Mouse (Mus musculus): ENCODE results near the gene Gm32802. TPM values are rescaled to one million over a fixed set of nuclear protein-coding genes. Genes with fewer than 3 reads are reported as not detected.
A peak's percentile ranks its signal among the peaks of the same experiment; 100 is the strongest.
"Not testable (repeated sequence)": the region's sequence is repeated elsewhere in the genome, so short reads cannot be mapped to it uniquely, and the experiment has no call there.

The Gm32802 gene
- not detected in 2 replicates for polyA plus RNA-seq (2016; fragmentation: Nextera tagmentation; extraction: Ambion mirVana)

- no CpG with 5 or more reads among the region's 13 CpGs for WGBS
- not testable (repeated sequence) for ATAC-seq (ENCODE audit: low FRiP score, low read depth); H3K4me2 ChIP-seq (replicated peaks); H3K4me1 ChIP-seq; H3K9me3 ChIP-seq; H3K36me3 ChIP-seq; H3K27ac ChIP-seq (replicated peaks); H3K27me3 ChIP-seq; H3K9ac ChIP-seq (replicated peaks); H3K4me3 ChIP-seq
Measured at GRCm38 (mm10) chr10:118258388-118258787, at the start of gene Gm32802. TSS of gene Gm32802 (plus strand) at chr10:118258688.

GRCm38 (mm10) chr10:118215719-118216393, 42.6 kb upstream of the Gm32802 start:
- H3K27ac ChIP-seq (replicated peaks); H3K4me1 ChIP-seq; H3K27me3 ChIP-seq; H3K4me3 ChIP-seq; ATAC-seq (ENCODE audit: low FRiP score, low read depth); H3K9ac ChIP-seq (replicated peaks); H3K4me2 ChIP-seq (replicated peaks); H3K9me3 ChIP-seq; H3K36me3 ChIP-seq: not testable (repeated sequence)
- WGBS = 81% methylated on average over 3 of the region's 4 CpGs

- not testable (repeated sequence) for H3K4me3 ChIP-seq; H3K9me3 ChIP-seq; H3K27ac ChIP-seq (replicated peaks); H3K4me2 ChIP-seq (replicated peaks); H3K4me1 ChIP-seq; H3K9ac ChIP-seq (replicated peaks); ATAC-seq (ENCODE audit: low FRiP score, low read depth); H3K27me3 ChIP-seq; H3K36me3 ChIP-seq
- WGBS = no CpG with 5 or more reads among the region's 2 CpGs
Measured at GRCm38 (mm10) chr10:118227629-118228028, 30.9 kb upstream of the Gm32802 start.

- not testable (repeated sequence) for H3K9me3 ChIP-seq; ATAC-seq (ENCODE audit: low FRiP score, low read depth); H3K4me2 ChIP-seq (replicated peaks); H3K27me3 ChIP-seq; H3K9ac ChIP-seq (replicated peaks); H3K27ac ChIP-seq (replicated peaks); H3K36me3 ChIP-seq; H3K4me3 ChIP-seq; H3K4me1 ChIP-seq
- no CpG with 5 or more reads among the region's 5 CpGs for WGBS
Measured at GRCm38 (mm10) chr10:118232607-118233006, 25.9 kb upstream of the Gm32802 start.

DNA sequence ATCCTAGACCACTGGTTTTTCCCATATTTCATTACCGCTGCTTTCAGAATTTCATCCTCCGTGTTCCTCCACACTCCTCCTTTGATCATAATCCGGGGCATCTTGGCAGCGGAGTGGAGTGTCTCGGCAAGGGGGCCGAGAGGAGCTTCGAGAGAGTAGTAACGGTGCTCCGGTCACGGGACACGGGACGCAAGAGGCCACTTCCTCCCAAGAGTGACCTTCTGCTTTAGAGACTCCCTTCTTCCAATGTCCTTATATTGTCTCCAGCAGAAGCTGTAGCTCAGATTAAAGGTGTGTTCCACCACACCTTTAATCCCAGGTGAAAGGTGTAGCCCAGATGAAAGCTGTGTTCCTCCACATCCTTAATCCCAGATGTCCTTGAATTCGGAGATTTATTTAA, 17.8 kb upstream of the Gm32802 start, which contains the start of gene Gm32717:
Gene Gm32717 (minus strand): TSS at position 101 of the 400 bp plus-strand sequence.
- no CpG with 5 or more reads among the region's 13 CpGs for WGBS
- not testable (repeated sequence) for H3K27me3 ChIP-seq; H3K4me1 ChIP-seq; H3K36me3 ChIP-seq; ATAC-seq (ENCODE audit: low FRiP score, low read depth); H3K9me3 ChIP-seq; H3K4me3 ChIP-seq; H3K9ac ChIP-seq (replicated peaks); H3K4me2 ChIP-seq (replicated peaks); H3K27ac ChIP-seq (replicated peaks)

DNA sequence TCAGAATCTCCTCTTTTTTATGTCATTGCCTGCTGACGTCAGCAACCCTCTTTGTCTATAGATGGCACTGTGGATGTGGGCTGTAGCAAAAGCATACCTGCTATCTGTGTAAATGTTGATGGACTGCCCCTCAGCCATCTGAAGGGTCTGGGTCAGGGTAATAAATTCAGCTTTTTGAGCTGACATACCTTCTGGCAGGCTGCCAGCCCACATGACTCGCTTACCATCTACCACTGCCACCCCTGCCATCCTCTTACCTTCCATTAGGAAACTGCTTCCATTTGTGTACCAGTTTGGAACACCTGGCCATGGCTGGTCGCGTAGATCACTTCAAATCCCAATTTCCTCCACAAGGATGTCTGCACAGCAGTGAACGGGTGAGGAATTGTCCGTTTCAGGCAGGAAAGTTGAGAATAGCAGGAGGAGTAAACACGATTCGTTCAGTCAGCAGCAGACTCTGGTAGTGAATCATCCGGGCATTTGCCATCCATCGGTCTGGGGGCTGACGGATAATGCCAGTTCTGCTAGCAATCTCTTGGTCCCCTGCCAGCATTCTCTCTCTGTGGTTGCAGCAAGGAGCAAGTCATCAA, 9.4 kb upstream of the Gm32802 start:
- ATAC-seq (ENCODE audit: low FRiP score, low read depth); H3K27ac ChIP-seq (replicated peaks); H3K9me3 ChIP-seq; H3K4me1 ChIP-seq; H3K27me3 ChIP-seq; H3K4me3 ChIP-seq; H3K4me2 ChIP-seq (replicated peaks); H3K9ac ChIP-seq (replicated peaks); H3K36me3 ChIP-seq: not testable (repeated sequence)
- WGBS = 86% methylated on average over 11 of the region's 11 CpGs

- Histone ChIP-seq H3K4me2 (replicated peaks) (no peak overlapping the region), H3K36me3 (no peaks in the 10 kb centered on the region), H3K27ac (replicated peaks) (no peak overlapping the region), H3K9me3 (no peaks in the 10 kb centered on the region), H3K4me3 (no peak overlapping the region), H3K9ac (replicated peaks) (no peak overlapping the region), H3K27me3 (no peaks in the 10 kb centered on the region), H3K4me1 (0 out of 2 replicates have a peak, but pooled peaks cover 2% of the 10 kb centered on the region)
- peak; percentile 84 for ATAC-seq (ENCODE audit: low FRiP score, low read depth)
- 46% methylated on average over 10 of the region's 10 CpGs for WGBS
Measured at GRCm38 (mm10) chr10:118250852-118251295, 7.6 kb upstream of the Gm32802 start.

GRCm38 (mm10) chr10:118268812-118269211, 10.3 kb downstream of the Gm32802 start:
- H3K27ac ChIP-seq (replicated peaks); H3K9me3 ChIP-seq; H3K36me3 ChIP-seq; H3K27me3 ChIP-seq; ATAC-seq (ENCODE audit: low FRiP score, low read depth); H3K9ac ChIP-seq (replicated peaks); H3K4me3 ChIP-seq; H3K4me2 ChIP-seq (replicated peaks); H3K4me1 ChIP-seq: not testable (repeated sequence)
- 88% methylated on average over 1 of the region's 8 CpGs for WGBS

- not testable (repeated sequence) for ATAC-seq (ENCODE audit: low FRiP score, low read depth); H3K9me3 ChIP-seq; H3K27ac ChIP-seq (replicated peaks); H3K4me2 ChIP-seq (replicated peaks); H3K4me3 ChIP-seq; H3K27me3 ChIP-seq; H3K36me3 ChIP-seq; H3K9ac ChIP-seq (replicated peaks); H3K4me1 ChIP-seq
- WGBS = no CpG with 5 or more reads among the region's 2 CpGs
Measured at GRCm38 (mm10) chr10:118271416-118271815, 12.9 kb downstream of the Gm32802 start.

- H3K9me3 ChIP-seq; H3K27me3 ChIP-seq; ATAC-seq (ENCODE audit: low FRiP score, low read depth); H3K9ac ChIP-seq (replicated peaks); H3K4me1 ChIP-seq; H3K4me2 ChIP-seq (replicated peaks); H3K27ac ChIP-seq (replicated peaks); H3K4me3 ChIP-seq; H3K36me3 ChIP-seq: not testable (repeated sequence)
- WGBS = no CpG with 5 or more reads among the region's 4 CpGs
Measured at GRCm38 (mm10) chr10:118278069-118278468, 19.6 kb downstream of the Gm32802 start.

DNA sequence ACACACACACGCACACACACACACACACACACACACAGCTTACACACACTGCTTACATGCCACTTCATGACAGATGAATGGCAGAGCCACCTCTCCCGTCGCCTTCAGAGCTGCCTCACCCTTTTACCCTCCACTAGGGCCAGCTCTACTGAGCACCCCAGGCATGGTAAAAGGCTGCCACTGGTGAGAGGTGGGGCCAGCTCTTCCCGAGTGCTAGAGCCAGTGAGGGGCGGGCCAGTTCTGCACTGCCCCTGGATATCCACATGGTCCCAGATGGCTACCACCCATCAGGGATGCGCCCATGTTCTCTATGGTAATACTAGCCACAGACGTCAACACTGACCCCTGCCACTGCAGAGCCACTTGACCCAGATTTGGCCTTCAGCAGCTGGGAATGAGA, 24.1 kb downstream of the Gm32802 start:
- H3K4me2 ChIP-seq (replicated peaks); H3K4me3 ChIP-seq; H3K27me3 ChIP-seq; ATAC-seq (ENCODE audit: low FRiP score, low read depth); H3K4me1 ChIP-seq; H3K9ac ChIP-seq (replicated peaks); H3K27ac ChIP-seq (replicated peaks); H3K9me3 ChIP-seq; H3K36me3 ChIP-seq: not testable (repeated sequence)
- WGBS = 90% methylated on average over 4 of the region's 7 CpGs

- 96% methylated on average over 3 of the region's 5 CpGs for WGBS
- H3K27ac ChIP-seq (replicated peaks); ATAC-seq (ENCODE audit: low FRiP score, low read depth): not testable (repeated sequence)
Measured at GRCm38 (mm10) chr10:118283016-118283415, 24.5 kb downstream of the Gm32802 start.

More at GRCm38 (mm10) chr10:118283016-118283415, 24.5 kb downstream of the Gm32802 start:
- not testable (repeated sequence) for H3K4me1 ChIP-seq; H3K27me3 ChIP-seq; H3K4me3 ChIP-seq; H3K9ac ChIP-seq (replicated peaks); H3K4me2 ChIP-seq (replicated peaks); H3K36me3 ChIP-seq; H3K9me3 ChIP-seq

Data from midbrain, embryonic 12.5 days (tissue).